Mouse (Mus musculus): ENCODE results near the gene Sema5a. TPM values are rescaled to one million over a fixed set of nuclear protein-coding genes. Genes with fewer than 3 reads are reported as not detected.

Gene Sema5a
- total RNA-seq, 1 experiment from 2014 or later = 23.0 TPM

DNA sequence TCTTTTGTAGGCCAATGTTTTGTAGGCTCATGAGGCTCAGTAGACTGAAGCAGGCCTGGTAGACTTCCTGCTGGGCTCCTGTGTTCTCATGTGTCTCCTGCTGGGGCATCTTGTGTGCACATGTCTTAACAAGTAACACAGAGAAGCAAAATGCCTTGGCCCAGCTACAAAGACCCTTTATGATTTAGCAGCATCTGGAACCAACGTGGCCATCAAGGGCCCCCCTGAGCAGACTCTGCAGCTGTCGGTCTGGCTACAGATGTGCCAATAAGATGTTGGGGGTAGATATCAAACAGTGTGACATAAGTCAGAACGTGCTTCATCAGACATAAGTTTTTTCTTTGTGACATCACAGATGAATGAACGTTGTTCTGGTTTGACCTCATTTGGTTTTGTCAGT, 123.2 kb downstream of the Sema5a start:
- no peak for DNase-seq

- DNase-seq = no peak
These were observed 126.3 kb downstream of the Sema5a start for GRCm38 (mm10) chr15:32370914-32371313.

DNA sequence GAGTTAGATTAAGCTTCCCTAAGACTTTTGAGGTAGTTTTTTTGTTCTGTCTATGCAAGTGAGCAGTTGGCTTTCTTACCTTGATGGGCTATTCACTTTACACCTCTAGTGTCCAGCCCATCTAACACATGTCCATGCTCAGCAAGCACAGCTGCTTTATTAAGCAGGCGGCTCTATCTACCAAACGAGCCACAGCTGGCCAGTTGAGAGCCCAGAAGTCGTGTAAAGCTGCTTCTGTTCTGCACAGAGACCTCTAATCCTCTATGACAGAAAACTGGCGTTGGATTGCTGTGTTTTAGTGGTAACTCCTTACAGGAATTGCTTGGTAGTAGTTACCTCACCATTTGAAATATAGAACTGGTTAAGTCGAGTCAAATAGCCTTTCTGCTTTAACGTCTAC, 126.8 kb downstream of the Sema5a start:
- no peak for DNase-seq

DNA sequence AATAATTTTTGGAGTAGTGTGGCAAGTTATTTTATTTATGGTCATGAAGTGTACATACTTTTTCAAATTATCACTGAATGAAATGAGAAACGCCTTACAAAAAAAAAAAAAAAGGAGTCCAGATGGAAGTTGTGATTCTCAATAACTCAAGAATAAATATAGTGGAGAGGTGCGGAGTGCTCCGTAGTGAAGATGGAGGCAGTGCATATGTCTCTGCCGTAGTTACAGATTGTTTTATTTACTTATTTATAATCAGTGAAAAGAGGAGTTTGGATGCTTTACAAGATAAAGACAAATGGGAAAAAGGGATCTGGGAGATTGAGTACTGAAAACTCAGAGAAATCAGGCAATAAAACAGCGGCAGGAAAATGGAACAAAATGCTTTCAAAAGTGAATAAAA, 131.7 kb downstream of the Sema5a start:
- no peak for DNase-seq

DNA sequence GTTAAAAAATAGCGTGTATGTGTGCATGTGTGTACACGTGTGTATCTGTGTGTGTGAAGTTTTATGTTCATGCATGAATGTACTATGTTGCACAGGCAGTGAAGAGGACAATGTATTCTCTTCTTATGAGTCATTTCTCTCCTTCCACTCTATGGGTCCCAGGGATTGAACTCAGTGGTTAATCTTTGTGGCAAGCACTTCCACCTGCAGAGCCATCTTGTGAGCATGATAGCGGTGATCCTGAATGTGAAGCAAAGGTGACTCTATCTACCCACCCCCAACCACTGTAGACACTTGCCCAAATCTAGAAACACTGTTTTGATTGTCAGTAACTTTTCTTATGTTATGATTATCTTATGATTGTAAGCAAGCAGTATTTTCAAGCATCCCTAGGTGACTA, 133.2 kb downstream of the Sema5a start:
- DNase-seq = no peak

DNA sequence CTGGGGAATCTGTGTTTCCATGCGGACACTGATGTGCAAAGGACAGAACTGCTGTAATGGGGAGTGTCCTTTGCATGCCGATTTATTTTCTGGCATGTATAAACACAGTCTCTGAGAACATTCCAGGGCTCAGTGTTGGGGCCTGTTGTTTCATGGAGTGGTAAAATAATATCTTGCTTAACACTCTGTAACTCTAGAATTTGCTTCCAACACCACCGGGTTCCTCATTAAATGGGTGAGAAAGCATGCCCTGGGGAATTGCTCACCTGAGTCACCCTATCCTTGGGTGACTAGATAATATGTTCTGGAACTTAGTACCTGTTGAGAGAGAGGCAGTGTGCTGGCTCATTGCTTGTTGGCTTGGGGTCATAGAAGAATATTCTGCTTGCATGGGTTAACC, 135.7 kb downstream of the Sema5a start:
- no peak for DNase-seq

DNA sequence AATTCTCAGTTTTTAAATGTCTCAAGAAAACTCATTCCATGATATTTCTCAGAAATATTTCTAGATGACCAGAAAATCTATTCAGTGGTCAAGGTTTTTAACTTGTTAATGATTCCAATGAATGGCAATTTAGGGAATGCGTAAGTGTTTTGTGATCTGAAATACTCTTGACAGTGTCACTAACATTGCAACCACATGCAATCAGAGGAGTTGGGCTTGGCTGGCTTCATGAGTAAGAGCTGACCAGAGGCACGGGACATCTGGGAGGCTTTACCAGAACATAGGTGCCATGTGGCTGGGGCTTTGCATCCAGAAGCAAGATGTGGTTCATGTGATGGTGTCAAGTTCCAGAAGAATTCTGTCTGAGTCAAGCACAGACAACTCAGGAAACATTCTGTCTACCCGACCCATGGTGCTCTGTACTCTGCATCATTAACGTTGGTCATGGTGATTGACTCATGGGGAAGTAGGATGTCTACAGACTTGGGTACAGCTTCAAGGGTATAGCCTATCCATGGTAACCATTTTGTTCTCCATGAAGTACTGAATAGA, 138.4 kb downstream of the Sema5a start:
- no peak for DNase-seq

- DNase-seq = no peak
These were observed 151.8 kb downstream of the Sema5a start for GRCm38 (mm10) chr15:32396241-32396890.

GRCm38 (mm10) chr15:32397064-32397463, 152.5 kb downstream of the Sema5a start:
- no peak for DNase-seq

GRCm38 (mm10) chr15:32398721-32399120, 154.1 kb downstream of the Sema5a start:
- DNase-seq = no peak

DNA sequence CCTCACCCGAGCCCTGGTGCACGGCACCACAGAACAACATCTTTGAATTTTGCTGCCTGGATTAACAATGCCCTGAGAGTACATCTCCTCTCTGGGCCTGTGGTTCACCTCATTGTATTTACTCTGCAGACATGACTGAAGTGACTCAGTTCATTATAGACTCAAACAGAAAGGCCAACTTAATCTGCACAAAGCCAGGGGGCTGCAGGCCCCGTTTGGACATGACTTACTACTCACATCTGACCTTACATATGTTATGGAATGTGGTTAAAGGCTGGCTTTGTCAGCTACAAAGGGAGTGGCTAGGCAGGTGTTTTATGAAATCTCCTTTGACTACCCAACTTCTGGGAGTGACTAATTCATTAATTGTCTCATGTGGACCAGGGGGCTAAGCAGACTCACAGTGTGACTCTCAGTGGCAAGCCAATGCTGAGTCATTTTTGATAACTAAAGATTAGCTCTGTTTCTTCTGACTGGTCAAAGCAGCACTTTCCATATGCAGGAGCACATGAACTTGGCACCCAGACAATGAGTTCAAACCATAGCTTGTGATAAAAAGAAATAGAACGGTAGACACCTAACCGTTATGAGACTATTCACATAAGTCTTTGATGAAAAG, 157.4 kb downstream of the Sema5a start:
- no peak for DNase-seq

DNA sequence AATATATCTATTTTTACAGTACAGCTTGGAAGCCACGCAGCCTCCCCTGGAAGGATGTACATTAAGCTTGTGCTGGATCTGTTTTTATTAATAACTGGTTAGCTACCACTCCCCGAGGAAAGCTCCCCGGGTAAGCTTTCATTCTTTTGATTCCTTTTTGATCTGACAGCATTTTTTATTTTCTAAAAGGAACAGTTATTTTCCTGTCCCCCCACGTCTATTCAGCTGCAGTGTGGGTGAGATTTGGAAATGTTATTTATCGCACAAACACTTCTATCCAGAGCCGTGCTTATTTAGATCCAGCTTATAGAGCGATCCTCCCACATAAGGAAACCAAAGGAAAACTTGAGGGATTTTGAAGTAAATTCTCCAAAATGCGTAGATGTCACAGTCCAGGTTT, 158.7 kb downstream of the Sema5a start:
- no peak for DNase-seq

DNA sequence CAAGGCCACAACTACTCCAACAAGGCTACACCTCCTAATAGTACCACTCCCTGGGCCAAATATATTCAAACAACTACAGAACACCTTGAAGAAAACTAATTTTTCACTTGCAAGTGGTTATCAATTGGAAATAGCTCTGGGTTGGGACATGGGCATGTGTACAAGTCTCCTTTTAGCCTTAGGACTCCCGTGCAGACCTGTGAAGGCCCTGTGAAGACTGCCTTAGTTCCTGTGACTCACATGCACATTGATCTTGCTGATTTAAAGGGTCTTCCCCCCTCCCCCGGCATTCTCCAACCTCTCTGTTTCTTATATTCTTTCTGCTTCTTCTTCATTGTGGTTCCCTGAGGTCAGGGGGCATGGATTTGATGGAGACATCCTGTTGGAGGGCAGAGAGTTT, 161.8 kb downstream of the Sema5a start:
- no peak for DNase-seq

- no peak for DNase-seq
These were observed 163.2 kb downstream of the Sema5a start for GRCm38 (mm10) chr15:32407766-32408165.

DNA sequence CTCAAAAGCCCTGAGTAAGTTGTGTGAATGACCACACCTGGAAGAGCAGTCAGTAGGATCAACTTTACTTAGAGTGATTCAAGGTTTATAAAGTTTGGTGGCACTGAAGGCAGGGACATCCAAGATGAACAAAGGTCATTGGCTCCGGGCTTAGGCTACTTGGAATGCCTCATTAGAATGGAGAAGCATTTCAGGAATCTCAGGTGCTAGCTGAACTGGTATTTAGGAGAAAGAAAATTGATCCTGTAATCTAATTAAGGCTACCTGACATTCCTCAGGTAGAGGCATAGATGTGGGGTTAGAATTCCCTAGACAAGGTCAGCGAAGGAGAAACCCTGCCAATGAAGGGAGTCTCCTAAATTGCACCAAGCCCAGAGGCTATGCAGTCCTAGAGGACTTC, 171.7 kb downstream of the Sema5a start:
- no peak for DNase-seq

- DNase-seq = peak; percentile 59
These were observed 178.0 kb downstream of the Sema5a start for GRCm38 (mm10) chr15:32422631-32423030.

- no peak for DNase-seq
These were observed 178.5 kb downstream of the Sema5a start for GRCm38 (mm10) chr15:32423061-32423460.

DNA sequence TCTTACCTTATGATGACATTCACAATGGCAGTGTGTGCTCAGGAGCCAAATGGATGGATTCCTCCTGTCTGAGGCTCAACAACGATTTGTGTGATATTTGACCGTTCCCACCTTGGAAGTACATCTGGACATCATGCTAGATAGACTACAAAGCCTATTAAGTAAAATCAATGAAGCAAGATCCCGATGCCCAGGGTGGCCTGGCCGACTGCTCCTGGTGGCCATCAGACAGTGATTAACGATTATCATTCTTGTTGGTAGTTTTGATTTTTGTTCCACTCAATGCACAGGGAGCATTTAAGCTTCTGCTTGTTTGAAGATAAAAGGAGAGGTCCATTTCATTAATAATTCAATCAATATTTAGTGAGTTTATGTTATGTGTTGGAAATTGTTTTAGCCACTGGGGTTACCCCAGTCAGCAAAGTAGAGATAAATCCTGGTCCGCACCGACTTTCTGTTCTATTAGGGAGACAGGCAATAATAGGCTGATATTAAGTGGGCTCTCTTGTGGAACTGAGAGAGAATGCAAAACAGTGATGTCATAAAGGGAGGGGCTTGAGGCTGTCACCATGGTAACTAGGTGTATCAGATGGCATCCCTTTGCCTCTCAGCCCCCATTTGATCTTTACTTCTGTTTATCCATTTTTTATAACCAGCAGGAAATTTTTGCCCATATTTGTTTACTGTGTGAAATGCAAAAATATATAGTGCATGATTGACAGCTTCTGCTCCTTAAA, 182.7 kb downstream of the Sema5a start:
- DNase-seq = no peak

- DNase-seq = no peak
These were observed 188.6 kb downstream of the Sema5a start for GRCm38 (mm10) chr15:32432927-32433832.

GRCm38 (mm10) chr15:32433833-32434155, 189.2 kb downstream of the Sema5a start:
- no peak for DNase-seq

GRCm38 (mm10) chr15:32434274-32434673, 189.7 kb downstream of the Sema5a start:
- DNase-seq = no peak

DNA sequence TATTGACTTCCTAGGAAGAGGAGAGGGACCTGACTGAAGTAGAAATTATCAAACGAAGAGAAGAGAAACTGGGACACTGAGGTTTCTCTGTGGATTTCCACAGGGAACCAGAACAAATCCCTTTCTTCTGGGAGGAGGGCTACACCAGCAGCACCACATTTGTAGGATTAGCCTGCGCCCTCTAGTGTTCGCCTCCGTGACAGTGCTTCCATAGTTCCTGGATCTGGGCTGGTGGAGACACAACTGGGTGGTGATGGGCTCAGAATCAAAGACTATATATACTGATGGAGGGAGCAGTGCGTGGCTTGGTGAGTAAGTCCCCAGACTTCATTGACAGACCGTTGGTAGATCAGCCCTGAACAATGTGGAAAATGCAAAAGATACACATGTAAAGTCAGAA, 193.0 kb downstream of the Sema5a start:
- peak; percentile 79 for DNase-seq

Data from adrenal gland, postnatal 14 days (tissue).